Mouse (Mus musculus) urinary bladder, postnatal 10 days (tissue): ENCODE measurements around the gene Prickle2.

Experiments used
- DNase-seq: peaks from one replicate; pipeline ENCODE4 v3.0.0; 2022; ENCODE audit warnings: low spot score

Gene Prickle2

GRCm38 (mm10) chr6:92665530-92665989 is 40.4 kb downstream of the Prickle2 start:
- no peak for DNase-seq

GRCm38 (mm10) chr6:92663885-92664284 is 42.1 kb downstream of the Prickle2 start:
- DNase-seq: no peak

GRCm38 (mm10) chr6:92663433-92663832 is 42.5 kb downstream of the Prickle2 start:
- DNase-seq: no peak

DNA sequence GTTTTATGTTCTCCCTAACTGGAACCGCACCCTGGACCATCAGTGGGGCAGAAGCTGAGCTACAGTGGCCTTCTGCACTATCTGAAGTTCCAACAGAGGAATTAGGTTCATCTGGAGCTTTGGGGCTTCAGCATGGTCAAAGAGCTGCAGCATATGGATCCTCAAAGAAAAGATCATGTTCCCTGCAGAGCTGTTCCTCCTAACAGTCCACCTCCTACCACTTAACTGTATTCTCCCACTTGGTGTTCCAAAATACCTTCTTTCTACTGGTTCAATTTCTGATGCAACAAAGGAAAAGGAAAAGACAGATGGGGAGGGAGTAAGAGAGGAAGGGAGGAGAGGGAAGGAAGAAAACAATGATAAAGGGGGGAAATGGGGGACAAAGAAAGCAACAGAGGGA is 56.9 kb downstream of the Prickle2 start:
- DNase-seq: no peak

DNA sequence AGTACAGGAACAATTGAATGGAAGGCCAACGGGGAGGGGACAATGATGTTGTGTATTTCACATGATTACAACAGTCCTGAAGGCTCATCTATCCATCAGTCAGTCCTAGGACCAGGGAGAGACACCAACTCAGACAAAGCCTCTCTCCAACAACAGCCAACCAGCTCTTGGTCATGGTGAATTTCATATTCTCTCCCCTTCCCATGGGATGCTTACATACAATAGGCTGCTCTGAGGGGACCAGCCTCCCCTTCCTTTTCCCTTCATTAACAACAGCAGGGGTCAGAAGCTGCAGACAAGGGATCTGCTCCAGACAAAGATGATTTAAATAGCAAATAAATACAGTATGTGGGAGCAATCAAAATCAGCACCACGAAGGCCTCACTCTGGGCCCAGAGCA is 57.4 kb downstream of the Prickle2 start:
- DNase-seq: no peak

- no peak for DNase-seq
These were observed 63.0 kb downstream of the Prickle2 start for GRCm38 (mm10) chr6:92642929-92643328.

- no peak for DNase-seq
These were observed 64.0 kb downstream of the Prickle2 start for GRCm38 (mm10) chr6:92641956-92642355.

DNA sequence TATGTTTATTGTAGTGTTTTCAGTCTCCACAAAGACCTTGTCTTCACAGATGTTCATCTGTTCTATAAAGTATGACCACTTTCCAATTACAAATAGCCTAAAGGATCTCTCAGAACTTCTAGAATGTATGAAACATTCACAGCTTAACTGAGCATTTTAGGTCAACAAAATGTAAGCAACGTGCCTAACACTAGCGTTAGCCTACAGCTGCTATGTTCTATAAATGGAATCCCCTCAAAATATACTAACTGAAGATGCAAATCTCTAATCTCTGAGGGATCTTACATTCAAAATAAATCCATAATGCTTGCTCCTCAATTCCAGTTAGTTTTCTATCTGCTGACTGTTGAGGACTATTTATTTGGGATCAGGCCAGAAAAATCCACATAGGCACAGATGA is 65.1 kb downstream of the Prickle2 start:
- no peak for DNase-seq

- no peak for DNase-seq
These were observed 69.5 kb downstream of the Prickle2 start for GRCm38 (mm10) chr6:92636431-92636830.

- DNase-seq: no peak
These were observed 71.0 kb downstream of the Prickle2 start for GRCm38 (mm10) chr6:92634876-92635468.

GRCm38 (mm10) chr6:92630991-92631390 is 75.0 kb downstream of the Prickle2 start:
- DNase-seq: no peak

GRCm38 (mm10) chr6:92627711-92628110 is 78.2 kb downstream of the Prickle2 start:
- no peak for DNase-seq

GRCm38 (mm10) chr6:92627048-92627617 is 78.8 kb downstream of the Prickle2 start:
- DNase-seq: no peak

GRCm38 (mm10) chr6:92625923-92626322 is 80.0 kb downstream of the Prickle2 start:
- DNase-seq: no peak

- no peak for DNase-seq
These were observed 81.6 kb downstream of the Prickle2 start for GRCm38 (mm10) chr6:92624306-92624705.

- DNase-seq: no peak
These were observed 88.8 kb downstream of the Prickle2 start for GRCm38 (mm10) chr6:92617183-92617582.

GRCm38 (mm10) chr6:92614771-92615170 is 91.2 kb downstream of the Prickle2 start:
- no peak for DNase-seq

DNA sequence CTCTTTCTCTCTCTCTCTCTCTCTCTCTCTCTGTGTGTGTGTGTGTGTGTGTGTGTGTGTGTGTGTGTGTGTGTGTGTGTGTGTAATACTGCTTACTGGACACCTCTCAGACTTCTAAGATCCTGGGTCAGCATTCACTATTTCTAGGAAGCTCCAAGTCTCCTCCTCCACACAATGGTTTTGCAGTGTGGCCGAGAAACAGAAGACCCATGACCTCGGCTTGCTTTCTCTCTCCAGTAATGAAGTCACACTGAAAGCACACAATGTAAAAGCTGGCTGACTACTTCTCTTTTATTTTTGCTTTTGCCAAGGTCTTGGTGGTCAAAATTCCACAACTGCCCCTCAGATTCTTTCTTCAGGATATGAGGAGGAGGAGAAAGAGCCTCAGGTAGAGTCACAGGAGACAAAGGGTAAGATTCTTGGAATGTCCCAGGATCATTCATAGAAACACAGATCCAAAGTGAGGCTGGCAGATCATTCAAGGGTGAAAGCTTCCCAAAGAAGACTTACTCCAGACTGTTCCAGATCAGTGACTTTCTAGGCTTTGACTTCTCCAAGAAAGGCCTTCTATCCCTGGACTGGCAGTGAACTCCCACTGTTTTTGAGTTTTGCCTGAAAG is 93.7 kb downstream of the Prickle2 start:
- no peak for DNase-seq

DNA sequence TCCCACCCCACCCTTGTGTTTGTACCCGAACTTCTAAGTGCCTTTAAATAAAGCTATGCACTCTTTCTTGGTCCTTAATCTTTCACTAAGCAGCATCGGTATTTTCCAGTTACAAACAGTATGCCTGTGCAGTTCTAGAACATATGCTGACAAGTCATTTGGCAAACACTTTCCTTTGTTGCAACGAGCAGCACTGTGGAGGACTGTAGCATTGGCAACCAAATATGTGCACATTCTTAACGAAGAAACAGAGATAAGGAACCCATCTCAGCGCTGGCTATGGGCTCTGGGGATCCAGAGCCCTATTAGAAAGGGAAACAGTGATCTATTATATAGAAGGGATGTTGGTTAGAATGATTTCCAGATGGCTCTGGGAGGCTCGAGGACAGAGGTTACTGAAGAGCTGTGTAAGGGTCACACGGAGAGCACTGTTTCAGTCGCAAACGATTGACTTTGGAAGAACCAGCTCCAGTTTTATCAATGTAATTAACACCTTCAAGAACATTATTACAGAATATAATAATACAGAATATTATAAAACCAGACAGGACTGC is 96.2 kb downstream of the Prickle2 start:
- DNase-seq: no peak

- no peak for DNase-seq
These were observed 96.9 kb downstream of the Prickle2 start for GRCm38 (mm10) chr6:92609078-92609477.

- no peak for DNase-seq
These were observed 100.8 kb downstream of the Prickle2 start for GRCm38 (mm10) chr6:92605156-92605555.

DNA sequence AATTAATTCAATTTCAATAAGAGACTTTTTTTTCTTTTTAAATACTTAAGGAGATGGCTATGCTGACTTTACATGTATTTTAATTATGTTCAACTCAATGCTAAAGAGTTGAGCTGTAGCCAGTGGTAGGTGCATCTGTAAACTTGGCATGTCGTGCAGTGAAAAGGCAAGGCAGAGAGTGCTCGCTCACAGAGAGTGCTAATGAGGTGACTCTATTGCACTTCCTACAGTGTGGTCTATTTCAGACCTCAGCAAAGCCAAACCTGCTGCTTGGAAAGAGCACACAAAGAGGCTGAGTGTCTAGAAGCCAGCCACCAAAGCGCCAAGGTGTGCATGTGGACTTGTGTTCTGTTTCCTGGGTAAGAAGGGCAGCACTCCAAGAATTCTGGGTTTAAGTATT is 109.6 kb downstream of the Prickle2 start:
- DNase-seq: no peak

DNA sequence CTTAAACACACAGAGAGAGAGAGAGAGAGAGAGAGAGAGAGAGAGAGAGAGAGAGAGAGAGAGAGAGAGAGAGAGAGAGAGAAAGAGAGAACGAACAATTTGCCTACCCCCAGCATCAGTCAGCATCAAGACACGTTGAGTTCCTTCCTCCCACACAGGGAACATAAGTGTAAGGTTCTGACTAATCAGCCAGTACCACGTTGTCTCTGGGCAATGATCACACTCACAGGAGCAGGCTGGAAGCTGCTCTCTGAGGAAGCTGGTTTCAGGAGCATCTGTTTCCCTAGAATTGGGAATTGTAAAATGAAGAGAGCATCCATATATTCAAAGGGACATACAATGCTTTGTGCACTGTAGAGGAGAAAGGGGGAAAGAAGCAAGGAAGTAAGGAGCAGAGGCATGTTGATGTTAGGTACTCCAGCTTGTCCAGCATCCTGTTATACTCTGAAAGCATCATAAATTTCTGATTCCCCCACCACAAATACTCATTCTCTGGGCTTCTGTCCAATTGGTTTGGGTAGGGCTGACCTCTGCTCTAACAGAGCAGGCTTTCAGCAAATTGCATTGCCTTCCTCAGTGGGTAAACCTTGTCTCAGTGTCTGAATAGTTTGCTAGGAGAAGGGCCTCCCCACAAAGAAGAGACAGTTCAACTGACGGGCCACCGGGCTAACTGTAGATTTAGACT is 116.4 kb downstream of the Prickle2 start:
- DNase-seq: no peak
